Mouse (Mus musculus) bone marrow macrophage, adult 2 months (primary cell): ENCODE data around the gene Orc1.

ENCODE experiments used
- CTCF ChIP-seq: IDR thresholded peaks from 2 replicates; pipeline ENCODE4 v1.5.1; 2012; ENCODE audit warnings: low read depth, mild to moderate bottlenecking, low read length, moderate library complexity
- POLR2A ChIP-seq: IDR thresholded peaks from 2 replicates; pipeline ENCODE4 v1.6.1; 2012; ENCODE audit warnings: mild to moderate bottlenecking, low read depth, low read length, borderline replicate concordance

GRCm38 (mm10) chr4:108634696-108635095 is 55.5 kb downstream of the Orc1 start:
- TF ChIP-seq CTCF (no peak), POLR2A (no peak)
